Mouse (Mus musculus) olfactory bulb, adult 2 months (tissue): ENCODE results near the gene Pcsk2.

Source experiments
- CTCF ChIP-seq: fragments of 200-500 bp; IDR thresholded peaks from 2 replicates; pipeline ENCODE4 v1.5.1; 2012; ENCODE audit warnings: low read depth, mild to moderate bottlenecking, low read length, moderate library complexity; ENCODE audit not compliant: insufficient read depth
- POLR2A ChIP-seq: fragments of 200-500 bp; IDR thresholded peaks from 2 replicates; pipeline ENCODE4 v1.6.1; 2012; ENCODE audit warnings: mild to moderate bottlenecking, low read depth, low read length, moderate library complexity; ENCODE audit not compliant: insufficient read depth

DNA sequence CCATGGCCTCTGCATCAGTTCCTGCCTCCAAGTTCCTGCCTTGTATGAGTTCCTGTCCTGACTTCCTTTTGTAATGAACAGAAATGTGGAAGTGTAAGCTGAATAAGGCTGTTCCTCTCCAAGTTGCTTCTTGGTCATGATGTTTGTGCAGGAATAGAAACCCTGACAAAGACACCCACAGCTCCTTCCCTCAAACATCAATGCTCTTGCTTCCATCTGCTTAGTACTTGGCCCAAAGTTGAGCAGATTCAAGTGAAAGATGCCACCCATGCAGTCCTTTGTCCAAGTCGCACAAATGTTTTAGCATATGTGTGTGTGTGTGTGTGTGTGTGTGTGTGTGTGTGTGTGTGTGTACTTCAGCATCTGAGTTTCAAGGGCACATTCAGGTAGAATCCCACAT lies 97.3 kb downstream of the Pcsk2 start:
- TF ChIP-seq CTCF (no peak), POLR2A (no peak)
